Mouse (Mus musculus) T-cell, adult 2 months (primary cell): ENCODE measurements around the gene Nr2f6.
"Not testable (repeated sequence)": the region's sequence is repeated elsewhere in the genome, so short reads cannot be mapped to it uniquely, and the experiment has no call there.

Source experiments
- DNase-seq: peaks from one replicate; pipeline ENCODE4 v3.0.0; 2022; ENCODE audit warnings: low spot score

Nr2f6 gene

GRCm38 (mm10) chr8:71367529-71368176 is 14.1 kb downstream of the Nr2f6 start:
- DNase-seq = no peak

- DNase-seq = peak; percentile 89
These were observed 14.8 kb downstream of the Nr2f6 start, which contains the start of gene Use1 for GRCm38 (mm10) chr8:71366771-71367528. TSS of gene Use1 (plus strand) at chr8:71366848.

GRCm38 (mm10) chr8:71358026-71358425 is 23.7 kb downstream of the Nr2f6 start:
- DNase-seq = no peak

GRCm38 (mm10) chr8:71351520-71351919 is 30.2 kb downstream of the Nr2f6 start:
- DNase-seq = no peak

GRCm38 (mm10) chr8:71351117-71351516 is 30.6 kb downstream of the Nr2f6 start:
- DNase-seq = no peak

- no peak for DNase-seq
These were observed 35.2 kb downstream of the Nr2f6 start for GRCm38 (mm10) chr8:71346581-71346980.

DNA sequence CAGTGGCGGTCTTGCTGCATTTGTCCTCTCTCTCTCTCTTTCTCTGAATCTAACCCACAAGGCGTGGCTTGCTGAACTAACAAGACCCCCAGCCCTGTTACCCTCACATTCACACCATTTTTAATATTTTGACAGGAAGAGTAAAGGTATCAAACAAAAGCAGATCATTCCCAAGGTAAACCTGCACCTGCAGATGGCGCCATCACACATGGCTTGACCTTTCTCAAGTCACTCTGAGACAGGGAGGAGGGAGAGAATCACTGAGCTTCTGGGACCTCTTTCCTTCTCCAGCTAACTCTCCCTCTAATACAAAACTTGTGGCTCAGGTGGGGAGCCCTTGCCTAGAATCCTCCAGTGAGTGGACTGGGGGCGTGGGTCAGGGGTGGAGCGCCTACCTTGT is 41.1 kb downstream of the Nr2f6 start:
- peak; percentile 8 for DNase-seq

GRCm38 (mm10) chr8:71337834-71338233 is 43.9 kb downstream of the Nr2f6 start:
- not testable (repeated sequence) for DNase-seq

- peak; percentile 43 for DNase-seq
These were observed 56.9 kb downstream of the Nr2f6 start for GRCm38 (mm10) chr8:71324848-71325247.
